Comparison of ENCODE assay signal across 14 mouse cellular contexts in the genomic region with DNA sequence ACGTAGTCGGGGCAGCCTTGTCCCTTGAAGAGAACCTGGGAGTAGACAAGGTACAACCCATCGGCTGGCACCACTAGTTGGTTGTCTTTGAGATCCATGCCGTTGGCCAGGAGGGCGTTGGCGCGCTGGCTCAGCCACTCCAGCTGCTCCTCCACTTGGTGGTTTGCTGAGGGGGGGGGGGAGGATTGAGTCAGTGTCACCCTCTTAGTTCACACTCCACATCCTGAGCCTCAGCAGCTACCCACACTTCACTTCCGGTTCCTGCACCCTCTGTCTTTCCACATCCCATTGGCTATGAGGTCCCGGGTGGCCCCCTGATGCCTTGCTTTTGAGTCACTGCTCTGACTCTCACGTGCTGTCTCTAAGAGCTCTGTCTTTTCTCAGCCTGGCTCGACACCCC. TPM values are rescaled to one million over a fixed set of nuclear protein-coding genes. Genes with fewer than 3 reads are reported as not detected.
DNase-seq lines count a peak whose midpoint lies in the region; ATAC-seq and TF ChIP-seq lines count a peak whose summit lies in the region.
"Had no signal": no experiment of that assay in that cellular context is flagged by ENCODE, and none has a peak within 500 bp of the region (broad histone marks: within the 10 kb centered on the region; RNA-seq: fewer than 3 reads in every experiment).

No protein-coding gene starts in this region.

- H3K27ac ChIP-seq in heart, embryonic 10.5 days = no peak overlapping the region
- H3K27ac ChIP-seq in CH12.LX (ENCODE audit: insufficient read depth, low read depth) = peak overlapping the region; percentile 78
- H3K27ac ChIP-seq in liver, embryonic 14.5 days = no peak overlapping the region
- H3K27ac ChIP-seq in limb, embryonic 10.5 days = no peak overlapping the region
- no peak overlapping the region for H3K27ac ChIP-seq in midbrain, embryonic 15.5 days
- H3K27ac ChIP-seq: hindbrain, embryonic 12.5 days; stomach, postnatal 0 days had no signal

- H3K27me3 ChIP-seq in heart, embryonic 10.5 days (ENCODE audit: insufficient read depth, poor library complexity, severe bottlenecking) = peaks cover 98% of the 10 kb centered on the region
- H3K27me3 ChIP-seq in CH12.LX (replicated peaks) = no peaks in the 10 kb centered on the region
- H3K27me3 ChIP-seq in liver, embryonic 14.5 days (ENCODE audit: control insufficient read depth, insufficient read depth, low read length) = peaks cover 27% of the 10 kb centered on the region
- peaks cover 97% of the 10 kb centered on the region for H3K27me3 ChIP-seq in limb, embryonic 10.5 days (ENCODE audit: low read depth, poor library complexity, severe bottlenecking)
- H3K27me3 ChIP-seq in midbrain, embryonic 15.5 days (replicated peaks) = peaks cover 23% of the 10 kb centered on the region

- TF ChIP-seq EP300 in CH12.LX (IDR thresholded peaks at IDR 0.05; ENCODE audit: low read length) = 0 out of 2 replicates have a peak, but pooled peaks have one; percentile 21
- TF ChIP-seq EP300 in liver, embryonic 14.5 days (IDR thresholded peaks at IDR 0.05; ENCODE audit: low read depth) = no peak

- H3K4me1 ChIP-seq in heart, embryonic 10.5 days = peaks cover 26% of the 10 kb centered on the region
- peaks cover 17 to 54% of the 10 kb centered on the region in 2 experiments; a peak in 3 of 4 replicates for H3K4me1 ChIP-seq in CH12.LX (ENCODE audit: control insufficient read depth in 1 of 2, insufficient read depth in 2 of 2)
- H3K4me1 ChIP-seq in liver, embryonic 14.5 days (replicated peaks; ENCODE audit: control insufficient read depth in 2 of 2, insufficient read depth in 2 of 2, low read length in 1 of 2) = peaks cover 0 to 9% of the 10 kb centered on the region in 2 experiments; a peak in 1 of 4 replicates
- peaks cover 27% of the 10 kb centered on the region for H3K4me1 ChIP-seq in limb, embryonic 10.5 days
- peaks cover 8% of the 10 kb centered on the region for H3K4me1 ChIP-seq in midbrain, embryonic 15.5 days

- H3K9me3 ChIP-seq in heart, embryonic 10.5 days = no peaks in the 10 kb centered on the region
- H3K9me3 ChIP-seq in CH12.LX (replicated peaks; ENCODE audit: low read length) = no peaks in the 10 kb centered on the region
- H3K9me3 ChIP-seq in liver, embryonic 14.5 days (ENCODE audit: control insufficient read depth, low read length) = no peaks in the 10 kb centered on the region
- no peaks in the 10 kb centered on the region for H3K9me3 ChIP-seq in limb, embryonic 10.5 days (replicated peaks)
- no peaks in the 10 kb centered on the region for H3K9me3 ChIP-seq in midbrain, embryonic 15.5 days
- H3K9me3 ChIP-seq: hindbrain, embryonic 12.5 days had no signal

- dilution Hi-C loops in CH12.LX (cut with MboI; ENCODE audit: extremely low pct_ligation_motif_present, extremely low pct_unique_long_range_greater_than_20kb, low sequenced_read_pairs) = no loop called here

- no peak for TF ChIP-seq CTCF in CH12.LX (conservative IDR thresholded peaks at IDR 0.05 in 1 of 2, IDR thresholded peaks at IDR 0.05 in 1 of 2; ENCODE audit: low read depth in 2 of 2, low read length in 2 of 2)
- TF ChIP-seq CTCF in liver, embryonic 14.5 days (IDR thresholded peaks at IDR 0.05; ENCODE audit: low read depth) = no peak

- H3K4me3 ChIP-seq in heart, embryonic 10.5 days = no peak overlapping the region
- H3K4me3 ChIP-seq in CH12.LX (replicated peaks in 1 of 3; ENCODE audit: low read depth in 2 of 3, low read length in 2 of 3, poor library complexity in 1 of 3) = peak overlapping the region; percentile 68 to 92 (median 73)
- no peak overlapping the region for H3K4me3 ChIP-seq in liver, embryonic 14.5 days (ENCODE audit: insufficient read depth in 1 of 2, low read depth in 2 of 2, low read length in 2 of 2)
- no peak overlapping the region for H3K4me3 ChIP-seq in limb, embryonic 10.5 days
- H3K4me3 ChIP-seq in midbrain, embryonic 15.5 days = no peak overlapping the region
- H3K4me3 ChIP-seq: erythroblast, embryonic 14.5 days; hindbrain, embryonic 12.5 days had no signal

- in situ Hi-C loops in CH12.LX (cut with MboI; ENCODE audit: low pct_ligation_motif_present, low pct_unique_long_range_greater_than_20kb, low sequenced_read_pairs) = no loop called here

- ATAC-seq in liver, embryonic 14.5 days (ENCODE audit: insufficient read depth) = no peak; the same call in 1 of the 2 replicates
- ATAC-seq in midbrain, embryonic 15.5 days (replicated peaks) = no peak

- H3K36me3 ChIP-seq in heart, embryonic 10.5 days = no peaks in the 10 kb centered on the region
- H3K36me3 ChIP-seq in CH12.LX (replicated peaks in 1 of 2; ENCODE audit: control insufficient read depth in 1 of 2, insufficient read depth in 1 of 2, low read length in 1 of 2) = peaks cover 3 to 15% of the 10 kb centered on the region in 2 experiments
- H3K36me3 ChIP-seq in liver, embryonic 14.5 days (replicated peaks; ENCODE audit: control insufficient read depth, insufficient read depth, low read depth) = no peaks in the 10 kb centered on the region
- H3K36me3 ChIP-seq in limb, embryonic 10.5 days = no peaks in the 10 kb centered on the region
- no peaks in the 10 kb centered on the region for H3K36me3 ChIP-seq in midbrain, embryonic 15.5 days (replicated peaks)
- H3K36me3 ChIP-seq: hindbrain, embryonic 12.5 days had no signal

- H3K4me2 ChIP-seq in CH12.LX (ENCODE audit: insufficient read depth, low read depth, poor library complexity, severe bottlenecking) = peak overlapping the region; percentile 95
- peak overlapping the region; percentile 20; the same call in 1 of the 2 replicates for H3K4me2 ChIP-seq in liver, embryonic 14.5 days (ENCODE audit: low read depth)
- no peak overlapping the region for H3K4me2 ChIP-seq in midbrain, embryonic 15.5 days
- H3K4me2 ChIP-seq: hindbrain, embryonic 12.5 days had no signal

- TF ChIP-seq POLR2A in CH12.LX (IDR thresholded peaks at IDR 0.05; ENCODE audit: low read depth, low read length) = peak; percentile 51; the same call in 1 of the 2 replicates

- peaks cover 28% of the 10 kb centered on the region for H3K79me2 ChIP-seq in CH12.LX (replicated peaks; ENCODE audit: control insufficient read depth, extremely low read depth, insufficient read depth, poor library complexity, severe bottlenecking)

- H3K9ac ChIP-seq in CH12.LX (ENCODE audit: insufficient read depth, low read depth) = peak overlapping the region; percentile 83; the same call in 1 of the 2 replicates
- no peak overlapping the region for H3K9ac ChIP-seq in liver, embryonic 14.5 days (replicated peaks)
- no peak overlapping the region for H3K9ac ChIP-seq in midbrain, embryonic 15.5 days
- H3K9ac ChIP-seq: hindbrain, embryonic 12.5 days had no signal

- DNase-seq in heart, adult 11 months = peak; percentile 97
- no peak for DNase-seq in heart, embryonic 10.5 days (ENCODE audit: low spot score)
- peak; percentile 93 for DNase-seq in CH12.LX (ENCODE audit: extremely low read depth)
- DNase-seq in liver, embryonic 14.5 days (ENCODE audit: low read depth in 3 of 3, low spot score in 3 of 3) = peak in 1 of 3 experiments; percentile 47
- DNase-seq in spleen, postnatal 4 days (ENCODE audit: low spot score in 2 of 2) = peak; percentile 56 to 74
- no peak for DNase-seq in limb, embryonic 10.5 days (ENCODE audit: low spot score)
- DNase-seq in layer of hippocampus, postnatal 25 days (ENCODE audit: extremely low spot score in 1 of 2, low spot score in 1 of 2) = no peak

- 77% methylated on average over 11 of the region's 11 CpGs for WGBS in heart, embryonic 10.5 days
- WGBS in liver, embryonic 14.5 days (ENCODE audit: insufficient replicate concordance) = 20% methylated on average over 11 of the region's 11 CpGs
- 84% methylated on average over 11 of the region's 11 CpGs for whole genome bisulfite sequencing in limb, embryonic 10.5 days
- 87% methylated on average over 11 of the region's 11 CpGs for WGBS in midbrain, embryonic 15.5 days

- no peak for TF ChIP-seq RAD21 in CH12.LX (IDR thresholded peaks at IDR 0.05; ENCODE audit: low read depth, low read length)

RNA-seq across cellular contexts. Expression of a gene that starts 1.4 kb away (rescaled TPM):
- polyA plus RNA-seq in heart, embryonic 10.5 days (2016; fragmentation: Nextera tagmentation; extraction: Ambion mirVana) = 0.15 TPM in 1 of 2 replicates, not detected in the other
- total RNA-seq in CH12.LX (2012; rRNA removed) (18.8 and 28.0 TPM in 2 replicates), CH12.LX (2014; rRNA removed) (19.0 and 20.8 TPM in 2 replicates)
- polyA plus RNA-seq in CH12.LX (2012; ENCODE audit: insufficient read length, low read depth) = 25.2 and 28.3 TPM in 2 replicates
- 0.42 and 0.73 TPM in 2 replicates for polyA plus RNA-seq in liver, embryonic 14.5 days (2012; rRNA removed)
- polyA plus RNA-seq in liver, embryonic 14.5 days (2014; fragmentation: Nextera tagmentation; extraction: Ambion mirVana) = 0.15 and 0.43 TPM in 2 replicates
- polyA plus RNA-seq in limb, embryonic 10.5 days (2016; fragmentation: Nextera tagmentation; extraction: Ambion mirVana) = 0.14 TPM in 1 of 2 replicates, not detected in the other
- polyA plus RNA-seq in midbrain, embryonic 15.5 days (2015; fragmentation: Nextera tagmentation; extraction: Ambion mirVana) = not detected in 2 replicates
- total RNA-seq in layer of hippocampus, postnatal 25 days (2021) = not detected
- total RNA-seq: left cerebral cortex, postnatal 25 days had no signal

RNA-seq across cellular contexts. Expression of a gene that starts 4.8 kb away (rescaled TPM):
- polyA plus RNA-seq in heart, embryonic 10.5 days (2016; fragmentation: Nextera tagmentation; extraction: Ambion mirVana) = not detected in 2 replicates
- total RNA-seq in CH12.LX (2012; rRNA removed) (8.9 and 13.4 TPM in 2 replicates), CH12.LX (2014; rRNA removed) (18.9 and 19.6 TPM in 2 replicates)
- 50.4 and 53.0 TPM in 2 replicates for polyA plus RNA-seq in CH12.LX (2012; ENCODE audit: insufficient read length, low read depth)
- 0.04 and 0.07 TPM in 2 replicates for polyA plus RNA-seq in liver, embryonic 14.5 days (2012; rRNA removed)
- not detected in 2 replicates for polyA plus RNA-seq in liver, embryonic 14.5 days (2014; fragmentation: Nextera tagmentation; extraction: Ambion mirVana)
- polyA plus RNA-seq in limb, embryonic 10.5 days (2016; fragmentation: Nextera tagmentation; extraction: Ambion mirVana) = not detected in 2 replicates
- 0.32 and 0.69 TPM in 2 replicates for polyA plus RNA-seq in midbrain, embryonic 15.5 days (2015; fragmentation: Nextera tagmentation; extraction: Ambion mirVana)
- under 1 TPM in 1 of 2 experiments, not detected in 1; 0.20 TPM for total RNA-seq in layer of hippocampus, postnatal 25 days (2021)
- polyA plus RNA-seq: hindbrain, embryonic 12.5 days had no signal

RNA-seq across cellular contexts. Expression of a gene that starts 6.2 kb away (rescaled TPM):
- 0.15 TPM in 1 of 2 replicates, not detected in the other for polyA plus RNA-seq in heart, embryonic 10.5 days (2016; fragmentation: Nextera tagmentation; extraction: Ambion mirVana)
- 120 and 150 TPM in 2 replicates for total RNA-seq in CH12.LX (2012; rRNA removed)
- 228 and 234 TPM in 2 replicates for total RNA-seq in CH12.LX (2014; rRNA removed)
- polyA plus RNA-seq in CH12.LX (2012; ENCODE audit: insufficient read length, low read depth) = 263 and 267 TPM in 2 replicates
- 0.47 and 0.70 TPM in 2 replicates for polyA plus RNA-seq in liver, embryonic 14.5 days (2012; rRNA removed)
- polyA plus RNA-seq in liver, embryonic 14.5 days (2014; fragmentation: Nextera tagmentation; extraction: Ambion mirVana) = 0.28 and 0.64 TPM in 2 replicates
- 0.38 and 0.45 TPM in 2 replicates for polyA plus RNA-seq in limb, embryonic 10.5 days (2016; fragmentation: Nextera tagmentation; extraction: Ambion mirVana)
- polyA plus RNA-seq in midbrain, embryonic 15.5 days (2015; fragmentation: Nextera tagmentation; extraction: Ambion mirVana) = 0.58 and 0.78 TPM in 2 replicates
- total RNA-seq in layer of hippocampus, postnatal 25 days (2021) = under 1 TPM; 0.42 to 0.54 TPM

RNA-seq across cellular contexts. Expression of a gene that starts 12.2 kb away (rescaled TPM):
- polyA plus RNA-seq in heart, embryonic 10.5 days (2016; fragmentation: Nextera tagmentation; extraction: Ambion mirVana) = 1.5 and 2.2 TPM in 2 replicates
- total RNA-seq in CH12.LX (2012; rRNA removed) (6.0 and 8.4 TPM in 2 replicates), CH12.LX (2014; rRNA removed) (2.9 and 4.4 TPM in 2 replicates)
- polyA plus RNA-seq in CH12.LX (2012; ENCODE audit: insufficient read length, low read depth) = 8.5 and 9.0 TPM in 2 replicates
- 25.6 and 37.4 TPM in 2 replicates for polyA plus RNA-seq in liver, embryonic 14.5 days (2012; rRNA removed)
- polyA plus RNA-seq in liver, embryonic 14.5 days (2014; fragmentation: Nextera tagmentation; extraction: Ambion mirVana) = 32.8 and 37.7 TPM in 2 replicates
- polyA plus RNA-seq in limb, embryonic 10.5 days (2016; fragmentation: Nextera tagmentation; extraction: Ambion mirVana) = 1.6 and 2.0 TPM in 2 replicates
- polyA plus RNA-seq in midbrain, embryonic 15.5 days (2015; fragmentation: Nextera tagmentation; extraction: Ambion mirVana) = 7.6 and 9.2 TPM in 2 replicates
- 1 to 10 TPM; 8.1 to 8.9 TPM for total RNA-seq in layer of hippocampus, postnatal 25 days (2021)
- polyA plus RNA-seq: erythroblast, embryonic 14.5 days had no signal

RNA-seq across cellular contexts. Expression of a gene that starts 20.2 kb away (rescaled TPM):
- polyA plus RNA-seq in heart, embryonic 10.5 days (2016; fragmentation: Nextera tagmentation; extraction: Ambion mirVana) = 0.30 TPM in 1 of 2 replicates, not detected in the other
- total RNA-seq in CH12.LX (2012; rRNA removed) (not detected in 2 replicates), CH12.LX (2014; rRNA removed) (not detected in 2 replicates)
- polyA plus RNA-seq in CH12.LX (2012; ENCODE audit: insufficient read length, low read depth) = not detected in 2 replicates
- polyA plus RNA-seq in liver, embryonic 14.5 days (2012; rRNA removed) = 0.19 and 0.21 TPM in 2 replicates
- not detected in 2 replicates for polyA plus RNA-seq in liver, embryonic 14.5 days (2014; fragmentation: Nextera tagmentation; extraction: Ambion mirVana)
- polyA plus RNA-seq in limb, embryonic 10.5 days (2016; fragmentation: Nextera tagmentation; extraction: Ambion mirVana) = 0.30 and 0.33 TPM in 2 replicates
- polyA plus RNA-seq in midbrain, embryonic 15.5 days (2015; fragmentation: Nextera tagmentation; extraction: Ambion mirVana) = 1.6 TPM in 1 of 2 replicates, not detected in the other
- total RNA-seq in layer of hippocampus, postnatal 25 days (2021) = not detected
- total RNA-seq: ES-E14; left cerebral cortex, postnatal 25 days had no signal
- polyA plus RNA-seq: erythroblast, embryonic 14.5 days; neural tube, embryonic 11.5 days had no signal

Comparison
In these comparisons a context has a peak if more than half of its experiments do, and no peak if none do; other contexts are left out.
1. DNase-seq: peak in heart, adult 11 months (single experiment), CH12.LX (single experiment) and spleen, postnatal 4 days (2 of 2); none in heart, embryonic 10.5 days (single experiment), limb, embryonic 10.5 days (single experiment) and layer of hippocampus, postnatal 25 days (0 of 2).
2. H3K4me3 ChIP-seq: peak in CH12.LX (3 of 3); none in heart, embryonic 10.5 days (single experiment), liver, embryonic 14.5 days (0 of 2), limb, embryonic 10.5 days (single experiment) and midbrain, embryonic 15.5 days (single experiment).
3. RNA of a gene that starts 1.4 kb away (polyA plus RNA-seq): 25.2 to 28.3 TPM in CH12.LX; 0.15 to 0.73 TPM in liver, embryonic 14.5 days, 0.15 TPM in heart, embryonic 10.5 days, not detected in midbrain, embryonic 15.5 days and 0.14 TPM in limb, embryonic 10.5 days; every median in the first group is over 10 times any median in the second.
4. RNA of a gene that starts 4.8 kb away (polyA plus RNA-seq): 50.4 to 53.0 TPM in CH12.LX; 0.32 to 0.69 TPM in midbrain, embryonic 15.5 days, 0.04 to 0.07 TPM in liver, embryonic 14.5 days, not detected in limb, embryonic 10.5 days and not detected in heart, embryonic 10.5 days; every median in the first group is over 10 times any median in the second.
5. RNA of a gene that starts 6.2 kb away (polyA plus RNA-seq): 263 to 267 TPM in CH12.LX; 0.28 to 0.70 TPM in liver, embryonic 14.5 days, 0.58 to 0.78 TPM in midbrain, embryonic 15.5 days, 0.38 to 0.45 TPM in limb, embryonic 10.5 days and 0.15 TPM in heart, embryonic 10.5 days; every median in the first group is over 100 times any median in the second.